21 mouse cellular contexts compared by ENCODE assay signal in the genomic region with DNA sequence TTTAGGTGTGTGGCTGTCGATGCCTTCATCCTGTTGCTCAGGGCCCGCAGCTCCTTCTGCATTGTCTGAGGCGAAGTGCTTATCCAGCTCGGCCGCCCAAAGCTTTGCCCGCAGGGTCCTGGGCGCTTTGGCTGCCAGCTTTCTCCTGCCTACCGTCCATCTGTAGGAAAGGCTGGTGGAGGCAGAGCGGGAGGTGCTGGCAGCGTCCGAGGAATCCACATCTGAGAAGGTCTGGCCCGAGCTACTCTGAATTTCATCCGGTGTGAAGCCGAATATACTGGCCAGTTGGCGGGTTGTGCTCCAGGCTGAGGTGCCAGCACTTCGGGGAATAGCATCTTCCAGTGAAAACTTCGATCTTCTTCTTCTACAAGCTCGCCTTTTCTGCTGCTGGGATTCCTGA. TPM values are rescaled to one million over a fixed set of nuclear protein-coding genes. Genes with fewer than 3 reads are reported as not detected.
DNase-seq lines count a peak whose midpoint lies in the region; ATAC-seq and TF ChIP-seq lines count a peak whose summit lies in the region.
"Had no signal": no experiment of that assay in that cellular context is flagged by ENCODE, and none has a peak within 500 bp of the region (broad histone marks: within the 10 kb centered on the region; RNA-seq: fewer than 3 reads in every experiment).

No protein-coding gene starts in this region.

- WGBS in heart, adult 2 months = 83% methylated on average over 18 of the region's 18 CpGs

- no peak for TF ChIP-seq EP300 in heart, adult 2 months (IDR thresholded peaks at IDR 0.05; ENCODE audit: insufficient read depth, low read depth, low read length)
- no peak for TF ChIP-seq EP300 in ES-Bruce4 (IDR thresholded peaks at IDR 0.05; ENCODE audit: insufficient read depth, low read depth, low read length)

- no peaks in the 10 kb centered on the region; the same call in 1 of the 2 replicates for H3K27me3 ChIP-seq in heart, adult 2 months (ENCODE audit: control insufficient read depth, insufficient read depth, low read length)
- H3K27me3 ChIP-seq in ES-Bruce4 (ENCODE audit: control insufficient read depth, insufficient read depth, low read length, poor library complexity, severe bottlenecking) = no peaks in the 10 kb centered on the region
- H3K27me3 ChIP-seq: forebrain, embryonic 13.5 days; heart, embryonic 15.5 days had no signal

- no peaks in the 10 kb centered on the region for H3K4me1 ChIP-seq in heart, adult 2 months (ENCODE audit: control insufficient read depth, insufficient read depth, low read length)
- no peaks in the 10 kb centered on the region for H3K4me1 ChIP-seq in ES-Bruce4 (ENCODE audit: control insufficient read depth, insufficient read depth, low read length)
- H3K4me1 ChIP-seq: forebrain, embryonic 13.5 days had no signal

- ATAC-seq in monocyte, adult 5-6 weeks (replicated peaks; ENCODE audit: insufficient number of reproducible peaks, low FRiP score, low TSS enrichment, poor library complexity, severe bottlenecking) = no peak
- ATAC-seq: activated CD4-positive, CD25-positive, alpha-beta regulatory T cell, adult 4 months; forebrain, embryonic 13.5 days; forebrain, postnatal 0 days; intestine, embryonic 16.5 days had no signal

- no peaks in the 10 kb centered on the region for H3K36me3 ChIP-seq in heart, adult 2 months (ENCODE audit: control insufficient read depth, insufficient read depth, low read length)
- H3K36me3 ChIP-seq in ES-Bruce4 (ENCODE audit: control insufficient read depth, insufficient read depth, low read length, poor library complexity, severe bottlenecking) = no peaks in the 10 kb centered on the region
- H3K36me3 ChIP-seq: embryonic facial prominence, embryonic 10.5 days; heart, embryonic 15.5 days had no signal

- intact Hi-C loops in heart, adult 2 months (cut with DNase I) = no loop called here

- no peak for TF ChIP-seq CTCF in heart, adult 2 months (IDR thresholded peaks at IDR 0.05)
- TF ChIP-seq CTCF in ES-Bruce4 (IDR thresholded peaks at IDR 0.05; ENCODE audit: low read depth, low read length) = no peak

- no peaks in the 10 kb centered on the region for H3K9me3 ChIP-seq in ES-Bruce4 (replicated peaks; ENCODE audit: control insufficient read depth, insufficient read depth, low read length, poor library complexity, severe bottlenecking)
- H3K9me3 ChIP-seq: embryonic facial prominence, embryonic 10.5 days; forebrain, embryonic 13.5 days; heart, embryonic 15.5 days had no signal

- no peak for TF ChIP-seq POLR2A in heart, adult 2 months (IDR thresholded peaks at IDR 0.05; ENCODE audit: insufficient read depth, low read depth, low read length)
- no peak for TF ChIP-seq POLR2A in ES-Bruce4 (IDR thresholded peaks at IDR 0.05; ENCODE audit: insufficient read depth, low read length)

- peak; percentile 36 to 47 for DNase-seq in cerebellum, postnatal 25 days
- DNase-seq in cerebellum, adult 9-11 months = no peak
- peak; percentile 78 for DNase-seq in heart, adult 11 months
- DNase-seq in heart, adult 2 months = no peak
- DNase-seq: adrenal gland, postnatal 14 days; forebrain, postnatal 0 days; gastrocnemius, postnatal 36 days; heart, adult 18-20 months; heart, postnatal 14 days; kidney, adult 2 months had no signal

- H3K4me3 ChIP-seq in heart, adult 2 months = no peak overlapping the region
- peak overlapping the region; percentile 47 for H3K4me3 ChIP-seq in ES-Bruce4 (ENCODE audit: low read depth, low read length)
- H3K4me3 ChIP-seq: embryonic facial prominence, embryonic 10.5 days; forebrain, embryonic 13.5 days; heart, embryonic 15.5 days had no signal

- no peak overlapping the region for H3K9ac ChIP-seq in heart, adult 2 months (ENCODE audit: low read depth, low read length)
- H3K9ac ChIP-seq in ES-Bruce4 (ENCODE audit: low read depth, poor library complexity, severe bottlenecking) = no peak overlapping the region; the same call in 1 of the 2 replicates
- H3K9ac ChIP-seq: forebrain, embryonic 13.5 days; forebrain, postnatal 0 days; heart, embryonic 15.5 days; hindbrain, embryonic 14.5 days had no signal

- no peaks in the 10 kb centered on the region for H3K79me2 ChIP-seq in heart, adult 2 months (replicated peaks; ENCODE audit: control insufficient read depth, insufficient read depth, low read length)

- no peak overlapping the region for H3K27ac ChIP-seq in heart, adult 2 months
- H3K27ac ChIP-seq in ES-Bruce4 (ENCODE audit: insufficient read depth, low read length) = no peak overlapping the region
- H3K27ac ChIP-seq: embryonic facial prominence, embryonic 10.5 days; forebrain, embryonic 13.5 days; heart, embryonic 15.5 days; hindbrain, embryonic 14.5 days had no signal

RNA-seq across cellular contexts. Expression of a gene that starts 56.3 kb away (rescaled TPM):
- total RNA-seq in heart, adult 2 months (2021) = not detected
- 0.02 and 0.12 TPM in 2 replicates for polyA plus RNA-seq in heart, adult 2 months (2012; rRNA removed)
- polyA plus RNA-seq in ES-Bruce4 (2011; ENCODE audit: insufficient read depth, insufficient read length, low read depth, missing spikeins) = not detected in 2 replicates
- not detected in 3 replicates for total RNA-seq in monocyte, adult 5-6 weeks (2017)
- total RNA-seq: gastrocnemius, postnatal 36 days; heart, adult 18-20 months; heart, postnatal 14 days; hematopoietic stem cell, adult 5-6 weeks; MEL had no signal
- polyA plus RNA-seq: activated CD4-positive, CD25-positive, alpha-beta regulatory T cell, adult 4 months; heart, embryonic 11.5 days had no signal

Comparison
In these comparisons a context has a peak if more than half of its experiments do, and no peak if none do; other contexts are left out.
1. DNase-seq: peak in cerebellum, postnatal 25 days (2 of 2) and heart, adult 11 months (single experiment); none in cerebellum, adult 9-11 months (single experiment) and heart, adult 2 months (0 of 2).